In genomic region chr9:116873033-116873975, GRCm38 (mm10) we compare ENCODE assay signal across 8 mouse cellular contexts.
DNase-seq lines count a peak whose midpoint lies in the region; ATAC-seq lines count a peak whose summit lies in the region.

No protein-coding gene starts in this region.

- H3K4me2 ChIP-seq in embryonic facial prominence, embryonic 14.5 days (ENCODE audit: low read depth, low read length), result peak overlapping the region; percentile 13; the same call in 1 of the 2 replicates
- peak overlapping the region; percentile 39 for H3K4me2 ChIP-seq in intestine, embryonic 15.5 days (replicated peaks)
- peak overlapping the region; percentile 22; the same call in 1 of the 2 replicates for H3K4me2 ChIP-seq in limb, embryonic 15.5 days

- peak overlapping the region; percentile 70; the same call in 1 of the 2 replicates for H3K27ac ChIP-seq in embryonic facial prominence, embryonic 14.5 days (replicated peaks; ENCODE audit: low read depth, low read length)
- H3K27ac ChIP-seq in intestine, embryonic 15.5 days, result peak overlapping the region; percentile 65
- H3K27ac ChIP-seq in limb, embryonic 15.5 days, result peak overlapping the region; percentile 73

- ATAC-seq in embryonic facial prominence, embryonic 14.5 days (ENCODE audit: low read depth), result peak; percentile 62
- peak; percentile 90 for ATAC-seq in intestine, embryonic 15.5 days
- ATAC-seq in limb, embryonic 15.5 days (ENCODE audit: insufficient number of reproducible peaks, low FRiP score, low TSS enrichment, low read depth), result no peak
- ATAC-seq in granulocyte monocyte progenitor cell, adult 5-6 weeks (replicated peaks; ENCODE audit: poor library complexity, severe bottlenecking), result no peak

- peaks cover 20% of the 10 kb centered on the region for H3K4me1 ChIP-seq in embryonic facial prominence, embryonic 14.5 days (ENCODE audit: control insufficient read depth, insufficient read depth, low read length)
- H3K4me1 ChIP-seq in intestine, embryonic 15.5 days (replicated peaks), result peaks cover 7% of the 10 kb centered on the region; the same call in 1 of the 2 replicates
- peaks cover 23% of the 10 kb centered on the region for H3K4me1 ChIP-seq in limb, embryonic 15.5 days

- no peaks in the 10 kb centered on the region for H3K9me3 ChIP-seq in embryonic facial prominence, embryonic 14.5 days (ENCODE audit: control insufficient read depth, low read length)
- H3K9me3 ChIP-seq in intestine, embryonic 15.5 days, result no peaks in the 10 kb centered on the region
- no peaks in the 10 kb centered on the region for H3K9me3 ChIP-seq in limb, embryonic 15.5 days

- H3K27me3 ChIP-seq in embryonic facial prominence, embryonic 14.5 days (replicated peaks; ENCODE audit: control insufficient read depth, insufficient read depth, low read length), result no peaks in the 10 kb centered on the region
- H3K27me3 ChIP-seq in intestine, embryonic 15.5 days (replicated peaks), result no peaks in the 10 kb centered on the region
- H3K27me3 ChIP-seq in limb, embryonic 15.5 days, result no peaks in the 10 kb centered on the region

- no peak overlapping the region for H3K4me3 ChIP-seq in embryonic facial prominence, embryonic 14.5 days (ENCODE audit: low read depth, low read length)
- H3K4me3 ChIP-seq in intestine, embryonic 15.5 days (replicated peaks), result no peak overlapping the region
- no peak overlapping the region for H3K4me3 ChIP-seq in limb, embryonic 15.5 days

- no peaks in the 10 kb centered on the region for H3K36me3 ChIP-seq in embryonic facial prominence, embryonic 14.5 days (ENCODE audit: control insufficient read depth, insufficient read depth, low read length)
- no peaks in the 10 kb centered on the region for H3K36me3 ChIP-seq in intestine, embryonic 15.5 days
- H3K36me3 ChIP-seq in limb, embryonic 15.5 days, result 0 out of 2 replicates have a peak, but pooled peaks cover 3% of the 10 kb centered on the region

- no peak overlapping the region for H3K9ac ChIP-seq in embryonic facial prominence, embryonic 14.5 days (ENCODE audit: low read depth, low read length)
- no peak overlapping the region for H3K9ac ChIP-seq in intestine, embryonic 15.5 days
- no peak overlapping the region for H3K9ac ChIP-seq in limb, embryonic 15.5 days

- peak; percentile 68 for DNase-seq in 3T3-L1 (ENCODE audit: low read depth, low spot score)
- peak; percentile 10 for DNase-seq in R1 (ENCODE audit: low read depth, low spot score)
- peak; percentile 80 for DNase-seq in embryonic facial prominence, embryonic 14.5 days (ENCODE audit: low spot score)
- peak; percentile 53 for DNase-seq in ovary, postnatal 36 days (ENCODE audit: low spot score)
- no peak for DNase-seq in cerebellum, postnatal 36 days

- WGBS in embryonic facial prominence, embryonic 14.5 days, result 56% methylated on average over 30 of the region's 30 CpGs
- 48% methylated on average over 30 of the region's 30 CpGs for WGBS in intestine, embryonic 15.5 days
- 46% methylated on average over 30 of the region's 30 CpGs for WGBS in limb, embryonic 15.5 days

Comparison
In these comparisons a context has a peak if more than half of its experiments do, and no peak if none do; other contexts are left out.
1. DNase-seq: peak in 3T3-L1 (single experiment), R1 (single experiment), embryonic facial prominence, embryonic 14.5 days (single experiment) and ovary, postnatal 36 days (single experiment); none in cerebellum, postnatal 36 days (0 of 2).
2. ATAC-seq: peak in embryonic facial prominence, embryonic 14.5 days (single experiment) and intestine, embryonic 15.5 days (single experiment); none in limb, embryonic 15.5 days (single experiment) and granulocyte monocyte progenitor cell, adult 5-6 weeks (single experiment).
3. Peak in every context shown above with its lines, with median percentiles within 50 percentile points of each other: H3K27ac ChIP-seq and H3K4me2 ChIP-seq.